Mouse (Mus musculus): Measurements from ENCODE around the gene Mdga2. TPM values are rescaled to one million over a fixed set of nuclear protein-coding genes. Genes with fewer than 3 reads are reported as not detected.

Gene Mdga2
- total RNA-seq (2023), result under 1 TPM; 0.17 to 0.30 TPM

DNA sequence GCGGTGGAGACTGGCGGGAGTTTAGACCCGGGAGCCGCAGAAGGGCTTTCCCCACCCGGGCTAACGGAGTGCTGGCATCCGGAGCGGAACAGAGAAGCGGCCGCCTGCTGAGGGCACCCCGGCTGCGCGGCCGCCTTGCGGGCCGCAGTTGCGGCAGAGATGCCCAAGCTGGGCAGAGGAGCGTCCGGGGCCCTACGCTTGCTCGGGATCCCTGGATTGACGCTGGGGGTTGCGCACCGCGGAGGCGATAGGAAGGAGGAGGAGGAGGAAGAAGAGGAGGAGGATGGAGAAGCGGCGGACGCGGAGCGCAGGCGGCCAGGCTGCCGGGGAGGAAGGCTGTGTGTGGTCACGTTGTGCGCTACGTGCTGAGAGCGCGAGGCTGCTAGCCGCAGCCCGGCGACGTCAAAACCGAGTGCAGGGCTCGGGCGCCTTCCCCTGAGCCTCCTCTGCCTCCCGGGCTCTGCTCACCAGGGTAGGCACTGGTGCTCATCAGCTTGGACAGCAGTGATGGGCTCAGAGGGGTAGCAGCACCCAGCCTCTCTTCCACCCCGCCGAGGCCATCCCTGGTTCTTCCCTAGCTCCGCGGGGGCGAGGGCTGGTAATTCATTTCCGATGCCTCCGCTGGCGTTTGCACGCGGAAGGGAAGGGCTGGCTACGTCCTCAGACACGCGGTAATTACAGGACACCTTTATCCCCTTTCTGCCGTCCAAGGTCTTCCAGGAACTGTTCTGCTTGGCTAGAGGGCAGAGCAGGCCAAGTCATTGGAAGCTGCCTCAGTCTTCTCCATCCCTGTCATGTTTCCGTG lies at the start of gene Mdga2:
Gene Mdga2 (minus strand): TSS at position 329 of the 805 bp plus-strand sequence.

